Mouse (Mus musculus) gastrocnemius, adult 2 months (tissue): ENCODE results near the gene Dusp2. TPM values are rescaled to one million over a fixed set of nuclear protein-coding genes. Genes with fewer than 3 reads are reported as not detected.
"Not testable (repeated sequence)": the region's sequence is repeated elsewhere in the genome, so short reads cannot be mapped to it uniquely, and the experiment has no call there.

Source experiments
- DNase-seq: peaks from one replicate; pipeline ENCODE4 v3.0.0; 2022
- H3K27ac ChIP-seq: fragments of 200-600 bp; 2 replicates; pipeline ENCODE4 v1.8.1; 2022; ENCODE audit warnings: mild to moderate bottlenecking
- H3K4me3 ChIP-seq: fragments of 200-600 bp; 2 replicates; pipeline ENCODE4 v1.8.1; 2022; ENCODE audit warnings: mild to moderate bottlenecking, moderate library complexity
- CTCF ChIP-seq: fragments of 200-600 bp; IDR thresholded peaks from 2 replicates; pipeline ENCODE4 v1.8.1; 2022; ENCODE audit warnings: antibody characterized with exemption, mild to moderate bottlenecking, moderate library complexity
- intact Hi-C: fragments of 180-260 bp; cut with DNase I; formaldehyde crosslinking; loops from one replicate; pipeline ENCODE4 v1.15.1; 2025
- long read RNA-seq, 2 experiments: library from polyadenylated mRNA; stranded (forward); transcript quantifications; one replicate each; pipeline ENCODE4 v2.0.0; 2021
- total RNA-seq, 2 experiments: library from RNA; stranded (reverse); gene quantifications; 2 replicates each; pipeline ENCODE4 v1.2.3; 2021

The Dusp2 gene
- total RNA-seq = 1 to 10 TPM in 1 of 2 experiments, under 1 TPM in 1; 0.59 to 1.2 TPM
- long read RNA-seq, experiment 1, partial matches to known transcripts = 0 of 1 reads
- long read RNA-seq, experiment 1, other reads (novel, unspliced or antisense) = 0 of 1 reads
- long read RNA-seq, experiment 2, partial matches to known transcripts = 0 of 1 reads
- long read RNA-seq, experiment 2, other reads (novel, unspliced or antisense) = 0 of 1 reads

DNA sequence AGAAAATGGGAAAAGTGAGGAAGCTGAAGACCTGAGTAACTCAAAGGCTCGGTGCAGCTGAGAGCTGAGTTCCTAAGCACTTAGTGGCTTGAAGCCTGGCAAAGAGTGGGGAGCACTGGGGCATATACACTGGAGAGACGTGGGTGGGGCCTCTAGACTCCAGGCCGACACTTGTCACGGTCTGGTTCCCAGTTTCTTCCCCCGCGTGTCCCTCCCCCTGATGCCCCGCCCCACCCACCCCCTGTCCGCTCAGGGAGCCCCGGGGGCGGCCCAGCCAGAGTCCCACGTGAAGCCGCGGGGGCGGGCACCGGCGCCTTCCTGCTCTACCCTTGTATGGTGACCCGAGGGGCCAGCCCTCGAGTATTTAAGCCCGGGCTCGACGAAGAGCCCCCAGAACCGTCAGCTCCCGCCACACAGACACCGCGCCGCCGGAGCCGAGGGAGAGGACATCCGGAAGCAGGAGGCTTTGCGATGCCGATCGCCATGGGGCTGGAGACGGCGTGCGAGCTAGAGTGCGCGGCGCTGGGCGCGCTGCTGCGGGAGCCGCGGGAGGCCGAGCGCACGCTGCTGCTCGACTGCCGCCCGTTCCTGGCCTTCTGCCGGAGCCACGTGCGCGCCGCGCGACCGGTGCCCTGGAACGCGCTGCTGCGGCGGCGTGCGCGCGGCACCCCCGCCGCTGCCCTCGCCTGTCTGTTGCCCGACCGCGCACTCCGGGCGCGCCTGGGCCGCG, at the start of gene Dusp2:
Gene Dusp2, plus strand, starts transcription at position 393 of the 730 bp plus-strand sequence.
- peak within 1 kb of the TSS; percentile 87 for H3K27ac ChIP-seq
- peak within 1 kb of the TSS; percentile 76 for H3K4me3 ChIP-seq
- intact Hi-C loops = no loop called here
- DNase-seq = peak; percentile 86
- no peak for TF ChIP-seq CTCF

DNA sequence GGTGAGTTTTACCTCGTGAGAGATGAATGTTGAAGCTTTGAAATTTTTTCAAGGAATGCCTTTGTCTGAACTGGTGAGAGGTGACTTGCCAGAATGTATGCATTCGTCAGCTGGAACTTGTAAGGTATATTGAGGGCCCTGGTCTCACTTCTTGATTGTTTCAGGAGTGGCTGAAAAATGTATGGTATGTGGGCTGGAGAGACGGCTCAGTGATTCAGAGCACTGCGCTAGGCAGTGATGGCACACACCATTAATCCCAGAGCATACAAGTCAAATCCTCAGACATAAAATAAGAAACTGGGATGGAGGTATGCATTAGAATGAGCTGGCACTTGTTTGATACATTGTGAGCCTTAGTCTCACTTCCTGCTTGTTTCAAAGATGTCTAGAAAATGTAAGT, 43.7 kb upstream of the Dusp2 start:
- TF ChIP-seq CTCF = no peak
- no peak overlapping the region for H3K4me3 ChIP-seq
- intact Hi-C loops = no loop called here
- DNase-seq = no peak
- no peak overlapping the region for H3K27ac ChIP-seq

- no peak for TF ChIP-seq CTCF
- intact Hi-C loops = loop anchor here (5.0 kb wide), 1 partner anchor 45 kb away; no protein-coding TSS in a partner anchor
- DNase-seq = peak; percentile 64
- H3K4me3 ChIP-seq = peak overlapping the region; percentile 13; the same call in 1 of the 2 replicates
- H3K27ac ChIP-seq = peak overlapping the region; percentile 92
Measured at GRCm38 (mm10) chr2:127297001-127297805, 38.8 kb upstream of the Dusp2 start.

DNA sequence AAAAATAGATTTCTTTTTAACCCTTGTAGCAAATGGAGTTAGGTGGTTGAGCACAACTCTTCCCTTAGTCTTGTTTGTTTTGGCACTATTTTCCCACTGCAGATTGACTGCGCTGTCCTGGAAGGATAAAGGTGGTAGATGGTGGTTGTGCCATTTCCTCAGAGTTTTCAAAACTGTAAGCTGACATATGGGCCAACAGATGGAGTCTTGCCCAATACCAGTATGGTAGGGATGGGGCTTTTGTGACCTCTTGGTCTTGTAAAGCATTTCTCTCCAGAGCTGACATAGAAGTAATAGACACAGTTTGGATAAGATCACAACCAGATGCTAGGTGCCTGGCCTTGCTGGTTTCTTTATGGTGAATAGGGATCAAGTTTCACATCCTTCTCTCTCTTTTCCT, 37.9 kb upstream of the Dusp2 start:
- DNase-seq = no peak
- H3K4me3 ChIP-seq = peak overlapping the region; percentile 13; the same call in 1 of the 2 replicates
- no peak for TF ChIP-seq CTCF
- intact Hi-C loops = loop anchor here (5.0 kb wide), 1 partner anchor 46 kb away; no protein-coding TSS in a partner anchor
- peak overlapping the region; percentile 92 for H3K27ac ChIP-seq

GRCm38 (mm10) chr2:127300701-127301100, 35.3 kb upstream of the Dusp2 start:
- no peak for TF ChIP-seq CTCF
- no peak for DNase-seq
- Histone ChIP-seq H3K27ac (no peak overlapping the region), H3K4me3 (no peak overlapping the region)
- intact Hi-C loops = no loop called here

DNA sequence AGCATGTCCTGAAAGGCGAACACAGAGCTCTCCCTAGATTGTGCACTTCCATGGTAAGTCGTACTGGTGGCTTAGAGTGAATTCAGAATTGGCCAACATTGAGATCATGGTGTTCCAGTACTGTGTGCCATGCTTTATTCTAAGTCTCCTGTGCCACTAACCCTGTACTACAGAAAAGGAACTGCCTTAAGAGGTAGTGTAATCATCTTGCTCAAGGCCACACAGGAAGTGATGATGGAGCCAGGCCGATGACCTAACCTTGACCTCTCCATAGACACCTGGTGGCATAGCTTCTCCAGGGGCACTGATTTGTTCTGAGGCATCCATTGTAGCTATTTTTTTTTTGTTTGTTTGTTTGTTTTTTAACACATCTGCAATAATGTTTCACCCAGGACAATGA, 34.1 kb upstream of the Dusp2 start:
- TF ChIP-seq CTCF = no peak
- DNase-seq = no peak
- H3K27ac ChIP-seq = no peak overlapping the region
- H3K4me3 ChIP-seq = no peak overlapping the region
- intact Hi-C loops = no loop called here

- H3K27ac ChIP-seq, DNase-seq, H3K4me3 ChIP-seq, intact Hi-C loops: not testable (repeated sequence)
Measured at GRCm38 (mm10) chr2:127304192-127304591, 31.8 kb upstream of the Dusp2 start.

- intact Hi-C loops = no loop called here
- no peak for DNase-seq
- H3K27ac ChIP-seq = no peak overlapping the region
- TF ChIP-seq CTCF = no peak
- no peak overlapping the region for H3K4me3 ChIP-seq
Measured at GRCm38 (mm10) chr2:127304609-127305210, 31.2 kb upstream of the Dusp2 start.

GRCm38 (mm10) chr2:127306123-127306522, 29.8 kb upstream of the Dusp2 start:
- peak; percentile 8; the same call in 1 of the 2 replicates for TF ChIP-seq CTCF
- Histone ChIP-seq H3K27ac (no peak overlapping the region), H3K4me3 (no peak overlapping the region)
- intact Hi-C loops = no loop called here
- no peak for DNase-seq

- DNase-seq = peak; percentile 2
- no peak for TF ChIP-seq CTCF
- H3K4me3 ChIP-seq = no peak overlapping the region
- intact Hi-C loops = no loop called here
- no peak overlapping the region for H3K27ac ChIP-seq
Measured at GRCm38 (mm10) chr2:127307179-127307578, 28.8 kb upstream of the Dusp2 start.

GRCm38 (mm10) chr2:127308660-127309059, 27.3 kb upstream of the Dusp2 start:
- Histone ChIP-seq H3K4me3 (no peak overlapping the region), H3K27ac (no peak overlapping the region)
- TF ChIP-seq CTCF = peak; percentile 58
- no peak for DNase-seq
- intact Hi-C loops = no loop called here

GRCm38 (mm10) chr2:127310246-127310645, 25.7 kb upstream of the Dusp2 start:
- TF ChIP-seq CTCF = no peak
- no peak overlapping the region for H3K27ac ChIP-seq
- intact Hi-C loops = no loop called here
- H3K4me3 ChIP-seq = no peak overlapping the region
- DNase-seq = no peak
